Mouse (Mus musculus): ENCODE data around the gene Hpca.

Gene Hpca

GRCm38 (mm10) chr4:129121569-129122086 lies at the start of gene Hpca:
Gene Hpca (minus strand): TSS chr4:129122036.
- DNase-seq (ENCODE audit: extremely low read depth, insufficient read length, low spot score), result no peak

DNA sequence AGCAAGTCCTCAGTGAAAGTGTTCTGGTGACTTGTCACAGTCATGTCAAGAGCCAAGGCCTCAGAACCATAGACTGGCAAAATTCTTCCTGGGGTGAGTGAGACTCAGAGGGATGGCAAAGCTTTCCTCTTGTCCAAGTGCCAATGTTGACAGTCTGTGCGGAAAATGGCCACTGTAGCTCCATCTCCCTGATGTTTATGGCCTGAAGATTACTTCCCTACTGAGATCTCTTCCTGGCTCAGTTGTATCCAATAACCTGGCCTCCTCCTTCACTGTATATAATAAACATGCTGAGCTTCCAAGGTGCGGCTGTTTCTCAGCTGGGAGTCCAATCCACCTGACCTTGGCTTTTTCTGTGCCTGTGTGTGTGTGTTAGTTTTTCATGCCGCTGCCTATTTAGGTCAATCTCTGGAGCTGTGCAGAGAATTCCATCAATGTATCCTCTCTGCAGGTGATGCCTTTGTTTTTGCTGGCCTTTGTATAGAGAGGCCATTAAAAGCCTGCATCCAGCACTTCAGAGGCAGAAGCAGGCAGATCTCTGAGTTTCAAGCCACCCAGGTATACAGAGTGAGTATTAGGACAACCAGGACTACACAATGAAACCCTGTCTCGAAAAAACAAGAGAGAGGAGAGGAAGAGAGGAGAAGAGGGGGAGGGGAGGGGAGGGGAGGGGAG lies 39.9 kb upstream of the Hpca start:
- no peak for DNase-seq (ENCODE audit: extremely low read depth, insufficient read length, low spot score)

DNA sequence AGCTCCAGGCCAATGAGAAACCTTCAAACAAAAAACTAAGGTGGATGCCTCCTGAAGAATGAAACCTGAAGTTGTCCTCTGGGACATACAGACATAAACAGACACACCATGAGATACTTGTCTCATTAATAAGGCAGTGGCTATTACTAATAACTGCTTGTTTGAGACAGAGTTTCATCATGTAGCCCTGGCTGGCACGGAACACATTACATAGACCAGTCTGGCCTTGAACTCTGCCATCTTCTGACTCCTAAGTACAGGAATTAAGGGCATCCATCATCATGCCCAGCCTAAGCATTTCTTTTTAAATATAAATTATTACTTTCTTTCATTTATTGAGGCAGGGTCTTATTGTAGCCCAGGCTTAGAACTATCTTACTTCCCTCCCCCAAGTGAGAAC lies 39.2 kb upstream of the Hpca start:
- no peak for DNase-seq (ENCODE audit: extremely low read depth, insufficient read length, low spot score)

- DNase-seq (ENCODE audit: extremely low read depth, insufficient read length, low spot score), result no peak
These were observed 36.7 kb upstream of the Hpca start for GRCm38 (mm10) chr4:129158549-129158948.

- DNase-seq (ENCODE audit: extremely low read depth, insufficient read length, low spot score), result no peak
These were observed 35.7 kb upstream of the Hpca start for GRCm38 (mm10) chr4:129157541-129157940.

GRCm38 (mm10) chr4:129151276-129151811 lies 29.5 kb upstream of the Hpca start:
- DNase-seq (ENCODE audit: extremely low read depth, insufficient read length, low spot score), result no peak

DNA sequence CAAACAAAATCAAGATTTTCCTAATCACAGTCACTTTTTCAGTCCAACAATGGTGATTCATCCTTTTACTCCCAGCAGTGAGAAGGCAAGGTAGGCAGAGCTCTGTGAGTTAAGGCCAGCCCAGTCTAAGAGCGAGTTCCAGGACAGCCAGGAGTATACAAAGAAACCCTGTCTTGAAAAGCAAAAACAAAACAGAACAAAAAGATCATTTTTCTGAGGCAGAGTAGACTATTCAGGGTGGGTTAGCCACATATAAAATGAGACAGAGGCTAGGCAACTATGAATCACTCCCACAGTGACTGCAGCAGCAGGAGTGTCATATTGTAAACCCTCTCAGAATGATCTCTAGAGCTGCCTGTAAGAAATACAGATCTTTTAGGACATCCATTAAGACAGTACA lies 27.5 kb upstream of the Hpca start:
- no peak for DNase-seq (ENCODE audit: extremely low read depth, insufficient read length, low spot score)

GRCm38 (mm10) chr4:129147552-129148103 lies 25.8 kb upstream of the Hpca start:
- no peak for DNase-seq (ENCODE audit: extremely low read depth, insufficient read length, low spot score)

- no peak for DNase-seq (ENCODE audit: extremely low read depth, insufficient read length, low spot score)
These were observed 24.6 kb upstream of the Hpca start for GRCm38 (mm10) chr4:129146392-129146791.

DNA sequence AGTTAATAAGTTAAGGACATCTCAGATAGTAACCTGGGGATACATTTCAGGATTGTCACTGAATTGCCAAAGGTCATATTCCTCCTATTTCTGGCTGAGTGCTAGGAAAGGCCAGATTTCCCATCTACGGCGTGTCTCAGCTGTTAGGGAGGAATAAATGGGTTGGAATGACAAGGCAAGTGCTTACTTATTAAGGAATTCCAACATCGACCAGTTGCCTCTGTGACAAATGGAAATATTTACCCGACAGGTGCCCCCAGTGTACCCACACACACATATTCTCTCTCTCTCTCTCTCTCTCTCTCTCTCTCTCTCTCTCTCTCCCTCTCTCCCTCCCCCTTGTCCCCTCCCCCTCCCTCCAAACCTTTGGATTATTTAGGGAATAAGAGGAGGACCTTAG lies 24.1 kb upstream of the Hpca start:
- DNase-seq (ENCODE audit: extremely low read depth, insufficient read length, low spot score), result no peak

DNA sequence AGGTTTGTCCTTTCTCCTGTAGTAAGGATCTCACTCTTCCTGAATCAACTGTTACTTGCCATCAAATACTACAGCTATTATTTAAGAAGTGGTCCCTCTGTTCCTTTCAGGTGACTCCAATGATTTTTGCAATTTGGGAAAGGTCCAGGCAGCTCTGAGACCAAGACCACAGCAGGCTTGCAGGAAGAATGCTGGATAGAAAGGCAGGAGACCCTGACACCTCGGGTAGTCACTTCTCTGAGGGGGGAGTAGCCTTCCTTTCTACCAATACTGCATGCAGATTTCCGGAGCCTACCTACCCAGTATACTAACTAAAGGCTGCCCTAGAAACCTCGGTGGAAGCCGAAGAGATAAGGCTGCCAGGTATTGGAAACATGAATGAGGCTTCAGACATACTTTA lies 23.6 kb upstream of the Hpca start:
- DNase-seq (ENCODE audit: extremely low read depth, insufficient read length, low spot score), result no peak

DNA sequence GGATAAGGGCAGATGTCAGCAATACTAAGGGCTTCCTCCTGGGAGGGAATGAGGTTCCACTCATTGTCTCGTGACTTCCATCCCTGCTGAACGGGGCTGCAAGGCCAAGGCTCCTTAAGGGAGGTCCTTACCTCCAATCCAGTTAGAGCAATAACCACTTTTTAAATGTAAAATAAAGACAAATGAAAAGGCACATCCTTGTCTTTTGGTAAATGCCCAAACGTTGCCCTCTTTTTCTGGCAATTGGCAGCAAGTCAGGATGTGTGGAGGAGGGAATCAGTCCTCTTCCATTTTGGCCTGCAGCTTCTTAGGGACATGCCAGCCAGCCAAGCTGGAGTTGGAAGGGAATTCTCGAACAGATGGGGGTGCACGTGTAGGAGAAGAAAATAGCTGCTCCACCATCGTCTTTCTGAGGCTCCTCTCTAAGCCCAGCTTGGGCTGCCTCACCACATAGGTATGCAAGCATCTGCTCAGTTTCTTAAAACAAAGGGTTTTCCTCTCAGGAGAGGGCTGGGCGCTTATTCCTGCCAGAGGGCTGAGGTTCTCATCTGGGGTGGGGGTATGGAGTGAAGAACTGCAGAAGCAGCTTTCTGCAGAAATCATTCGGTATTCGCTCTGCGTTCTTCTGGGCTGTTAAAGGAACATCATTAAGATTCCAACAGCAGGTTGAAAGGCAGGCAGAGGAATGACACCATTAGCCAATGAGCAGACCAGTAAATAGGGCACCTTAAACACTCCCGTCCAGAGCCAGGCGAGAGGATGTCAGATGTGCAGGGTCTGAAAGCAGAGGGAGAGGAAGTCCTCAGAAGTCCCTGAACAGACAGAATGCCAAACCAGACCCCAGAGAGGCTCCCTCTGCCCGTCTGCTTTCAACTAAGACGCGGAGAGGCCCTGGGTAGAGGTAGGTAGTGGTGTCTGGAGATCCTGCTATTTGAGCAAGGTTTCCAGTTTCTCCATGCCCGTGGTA lies 22.8 kb upstream of the Hpca start:
- DNase-seq (ENCODE audit: extremely low read depth, insufficient read length, low spot score), result no peak

GRCm38 (mm10) chr4:129143509-129143908 lies 21.7 kb upstream of the Hpca start:
- DNase-seq (ENCODE audit: extremely low read depth, insufficient read length, low spot score), result no peak

DNA sequence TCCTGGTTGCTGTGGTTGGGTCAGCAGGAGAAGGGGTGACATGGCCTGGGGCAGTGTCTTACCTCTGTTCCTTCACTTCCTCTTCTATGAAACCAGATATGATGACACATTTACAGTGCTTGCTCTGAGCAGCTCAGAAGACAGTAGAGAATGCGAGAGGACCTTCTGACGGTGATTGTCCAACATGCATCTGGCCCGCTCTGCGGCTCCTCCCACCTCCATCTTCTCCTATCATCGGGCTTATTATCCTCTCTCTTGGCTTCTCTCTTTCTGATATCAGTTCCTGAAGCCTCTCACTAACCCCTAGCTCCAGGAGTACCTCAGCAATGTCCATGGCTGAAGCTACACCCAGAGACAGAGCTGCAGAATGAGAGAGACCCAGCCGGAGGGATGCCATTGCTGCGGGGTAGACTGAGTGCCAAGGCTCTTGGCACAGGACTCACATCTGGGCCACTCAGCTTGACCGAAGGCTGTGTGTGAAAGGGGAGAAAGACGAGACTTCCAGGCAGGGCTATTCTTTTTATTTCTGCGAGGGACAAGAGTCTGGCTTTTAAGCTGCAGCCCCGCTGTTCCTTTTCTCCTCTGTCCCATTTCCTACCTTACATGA lies 20.7 kb upstream of the Hpca start:
- DNase-seq (ENCODE audit: extremely low read depth, insufficient read length, low spot score), result no peak

DNA sequence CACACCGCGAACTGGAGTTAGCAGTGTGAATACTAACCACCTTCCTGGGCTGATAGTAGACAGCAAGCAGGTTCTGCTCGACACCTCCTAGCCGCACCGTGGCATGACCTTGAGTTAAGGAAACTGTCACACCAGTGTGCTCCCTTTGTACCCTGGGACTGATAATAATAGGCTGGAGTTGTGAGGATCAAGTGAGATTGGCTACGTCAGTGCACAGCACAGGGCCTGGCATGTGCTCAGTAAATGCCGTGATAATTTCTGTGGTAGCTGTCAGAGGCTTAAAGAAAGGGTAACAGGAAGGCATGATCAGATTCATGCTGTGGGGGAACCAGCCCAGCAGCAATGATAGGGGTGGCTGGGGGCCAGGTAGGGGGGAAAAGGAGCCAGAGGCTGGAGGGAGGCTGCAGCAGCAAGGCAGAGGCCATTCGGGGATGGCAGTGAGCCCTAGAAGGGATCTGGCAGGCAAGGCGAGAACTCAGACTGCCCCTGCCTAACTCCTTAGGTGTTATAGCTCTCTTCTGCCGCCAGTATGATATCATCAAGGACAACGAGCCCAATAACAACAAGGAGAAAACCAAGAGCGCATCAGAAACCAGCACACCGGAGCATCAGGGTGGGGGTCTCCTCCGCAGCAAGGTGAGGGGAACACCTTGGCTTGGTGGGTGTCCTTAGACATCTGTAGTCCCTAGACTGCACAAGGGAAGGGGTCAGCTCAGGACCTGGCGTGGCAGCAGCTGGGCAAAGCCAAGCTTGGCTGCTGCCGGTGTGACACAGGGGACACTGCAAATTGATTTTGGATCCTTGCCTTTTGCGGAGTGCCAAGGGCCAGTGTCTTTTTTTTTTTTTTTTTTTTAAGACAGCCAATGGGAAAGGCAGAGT lies 20.0 kb upstream of the Hpca start:
- no peak for DNase-seq (ENCODE audit: extremely low read depth, insufficient read length, low spot score)

DNA sequence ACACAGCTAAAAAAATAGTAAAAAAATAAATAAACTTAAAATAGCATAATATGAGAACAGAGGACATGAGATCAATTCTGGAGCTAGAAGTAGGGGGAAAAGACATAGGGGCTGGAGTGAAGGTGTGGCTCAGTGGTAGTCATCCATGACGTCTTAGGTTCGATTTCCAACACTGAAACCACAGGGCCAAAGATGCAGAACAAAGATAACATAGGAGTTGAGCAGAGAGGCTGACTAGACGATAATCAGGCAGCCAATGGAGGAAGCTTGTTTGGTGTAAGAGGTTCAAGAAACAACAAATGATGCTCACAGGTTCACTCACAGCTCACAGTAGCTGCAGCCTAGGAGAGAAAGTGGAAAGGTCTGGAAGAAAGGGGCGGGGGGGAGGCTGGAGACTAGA lies 19.0 kb upstream of the Hpca start:
- no peak for DNase-seq (ENCODE audit: extremely low read depth, insufficient read length, low spot score)

- DNase-seq (ENCODE audit: extremely low read depth, insufficient read length, low spot score), result no peak
These were observed 17.8 kb upstream of the Hpca start for GRCm38 (mm10) chr4:129139642-129140041.

GRCm38 (mm10) chr4:129137392-129138321 lies 15.8 kb upstream of the Hpca start:
- DNase-seq (ENCODE audit: extremely low read depth, insufficient read length, low spot score), result no peak
